Mouse (Mus musculus): ENCODE measurements around the gene Cyp4f16.
"Not testable (repeated sequence)": the region's sequence is repeated elsewhere in the genome, so short reads cannot be mapped to it uniquely, and the experiment has no call there.

Gene Cyp4f16

DNA sequence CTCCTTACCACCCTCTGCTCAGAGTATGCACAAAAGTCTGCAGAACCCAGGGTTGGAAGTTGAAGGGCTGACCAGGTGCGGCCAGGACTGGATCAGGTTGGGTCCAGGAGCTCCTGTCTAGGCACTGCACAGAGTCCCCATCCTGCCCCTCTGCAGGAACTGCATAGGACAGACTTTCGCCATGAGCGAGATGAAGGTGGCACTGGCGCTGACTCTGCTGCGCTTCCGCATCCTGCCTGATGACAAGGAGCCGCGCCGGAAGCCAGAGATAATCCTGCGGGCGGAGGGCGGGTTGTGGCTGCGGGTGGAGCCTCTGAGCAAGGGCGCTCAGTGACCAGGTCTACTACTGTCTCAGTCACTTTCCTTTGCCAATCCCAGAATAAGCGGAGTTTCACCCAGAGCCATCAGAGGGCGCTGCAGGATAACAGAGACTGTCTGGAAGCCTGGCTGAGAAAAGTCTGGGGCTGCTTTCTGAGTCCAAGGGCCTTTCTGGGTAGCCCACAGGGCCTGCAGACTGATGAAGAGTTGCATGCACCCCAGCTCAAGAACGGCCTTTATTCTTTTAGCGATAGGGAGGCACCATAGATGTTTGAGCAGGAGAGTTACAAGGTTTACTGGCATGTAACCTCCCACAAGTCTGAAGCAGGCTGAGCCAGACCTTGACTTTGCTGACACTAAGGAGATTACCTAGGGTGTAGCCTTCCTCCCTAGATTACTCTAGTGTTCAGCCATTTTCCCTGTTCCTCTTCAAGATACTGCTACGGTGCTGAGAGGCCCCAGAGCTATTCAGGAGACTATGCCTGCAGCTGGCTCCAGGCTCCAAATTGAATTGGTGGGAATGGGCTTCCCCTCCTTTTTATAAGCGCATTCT lies 14.8 kb downstream of the Cyp4f16 start:
- peak; percentile 82 to 89 for DNase-seq (ENCODE audit: low spot score in 2 of 2)

DNA sequence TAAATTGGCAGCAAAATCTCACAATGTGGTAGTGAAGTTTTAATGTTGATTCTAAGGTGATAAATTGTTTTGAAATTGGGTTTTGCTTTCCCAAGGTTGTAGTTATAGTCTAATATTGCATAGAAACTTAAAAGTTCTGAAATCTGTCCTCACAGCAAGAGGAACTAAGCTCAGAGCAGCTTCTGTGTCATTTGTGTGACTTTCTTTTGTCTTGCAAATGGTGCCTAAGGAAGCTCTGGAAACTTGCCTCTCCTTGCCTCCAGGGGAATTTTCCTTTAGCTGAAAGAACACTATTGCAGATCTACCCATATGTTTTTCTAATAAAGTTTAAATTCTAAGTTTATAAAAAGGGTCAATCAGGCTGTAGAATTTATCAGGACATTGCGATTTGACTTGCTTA lies 16.7 kb downstream of the Cyp4f16 start:
- DNase-seq (ENCODE audit: low spot score in 2 of 2) = not testable (repeated sequence)

DNA sequence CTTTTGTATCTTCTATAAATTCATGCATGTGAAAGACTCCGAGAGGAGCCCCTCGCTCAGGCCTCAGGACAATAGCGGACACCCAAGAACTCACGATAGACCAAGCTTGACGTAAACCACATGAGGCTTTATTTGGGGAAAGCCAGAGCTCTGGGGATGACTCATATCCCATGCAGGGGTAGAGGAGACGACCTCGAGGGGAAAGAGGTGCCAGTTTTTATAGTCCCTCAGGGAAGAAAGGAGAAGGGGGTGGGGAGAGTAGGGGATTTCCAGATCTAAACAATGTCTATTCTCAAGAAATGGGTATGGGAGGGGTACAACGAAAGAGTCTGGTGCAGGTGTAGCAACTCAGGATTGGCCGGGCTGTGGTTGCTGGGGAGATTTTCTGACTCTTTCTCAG lies 18.0 kb downstream of the Cyp4f16 start:
- DNase-seq (ENCODE audit: low spot score in 2 of 2) = not testable (repeated sequence)

DNA sequence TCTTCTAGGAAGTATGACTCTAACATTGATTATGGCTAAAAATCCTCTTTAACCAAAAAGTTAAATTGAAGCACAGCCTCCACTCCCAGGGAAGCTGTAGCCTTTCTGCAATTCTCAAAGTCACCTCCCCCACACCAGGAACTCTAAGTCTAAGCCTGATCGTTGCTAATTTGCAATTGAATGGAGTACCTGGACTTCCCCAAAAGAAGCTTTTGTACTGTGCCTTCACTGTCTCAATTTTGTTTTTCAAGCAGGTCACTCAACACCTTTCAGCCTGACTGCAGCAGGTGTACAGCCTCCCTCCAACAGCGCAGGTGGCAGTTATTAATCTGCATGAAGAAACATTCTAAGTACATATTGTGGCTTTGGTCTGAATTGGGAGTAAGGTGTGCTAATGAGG lies 26.9 kb downstream of the Cyp4f16 start:
- DNase-seq (ENCODE audit: low spot score in 2 of 2) = not testable (repeated sequence)

DNA sequence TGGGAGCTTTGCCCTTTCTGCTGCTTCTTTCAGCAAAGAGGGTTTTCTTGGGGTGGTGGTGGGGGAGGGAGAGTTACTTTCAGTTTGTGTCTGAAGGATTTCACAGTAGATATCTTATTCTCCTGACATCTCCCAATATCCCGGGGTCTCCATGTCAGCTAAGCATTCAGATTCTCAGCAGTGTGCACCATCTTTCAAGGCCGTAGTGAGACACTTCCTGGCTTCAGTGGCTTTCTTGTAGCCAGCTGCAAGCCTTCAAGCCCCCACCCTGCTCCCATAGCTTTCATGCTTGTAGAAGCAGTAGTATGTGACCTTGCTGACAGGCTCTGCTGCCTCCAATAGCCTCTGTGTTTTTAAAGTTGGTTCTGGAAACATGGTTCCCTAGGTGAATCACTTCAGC lies 36.9 kb downstream of the Cyp4f16 start:
- not testable (repeated sequence) for DNase-seq (ENCODE audit: low spot score in 2 of 2)

DNA sequence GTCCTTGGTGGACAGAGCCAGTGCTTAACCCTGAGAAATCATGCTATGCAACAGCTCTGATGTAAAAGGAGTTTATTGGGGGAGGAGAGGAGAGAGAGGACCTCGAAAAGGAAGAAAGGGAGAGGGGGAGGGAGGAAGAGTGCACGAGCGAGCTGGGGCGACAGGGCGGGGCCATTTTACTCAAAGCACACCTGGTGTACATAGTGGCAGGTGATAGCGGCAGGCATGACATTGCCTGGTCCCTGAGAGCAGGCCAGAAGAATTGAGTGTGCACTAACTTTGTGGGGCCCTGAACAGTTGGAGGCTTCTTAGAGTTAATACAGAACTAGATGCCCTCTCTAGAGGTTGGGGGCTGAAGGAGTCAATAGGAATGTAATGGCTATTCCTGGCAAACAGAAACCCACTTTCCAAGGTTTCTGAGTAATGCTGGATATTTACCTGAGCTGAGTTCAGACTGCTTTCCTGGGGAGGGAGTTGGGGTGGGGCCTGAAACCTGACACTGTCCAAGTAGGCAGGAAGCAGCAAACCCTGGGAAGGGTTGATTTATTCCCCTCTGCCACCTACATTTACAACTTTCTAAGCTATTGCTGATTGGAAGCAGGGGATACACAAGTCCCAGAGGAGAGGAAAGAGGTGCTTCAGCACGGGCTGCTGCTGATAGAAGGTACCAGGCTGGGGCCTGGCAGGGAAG lies 41.3 kb downstream of the Cyp4f16 start:
- no peak for DNase-seq (ENCODE audit: low spot score in 2 of 2)

DNA sequence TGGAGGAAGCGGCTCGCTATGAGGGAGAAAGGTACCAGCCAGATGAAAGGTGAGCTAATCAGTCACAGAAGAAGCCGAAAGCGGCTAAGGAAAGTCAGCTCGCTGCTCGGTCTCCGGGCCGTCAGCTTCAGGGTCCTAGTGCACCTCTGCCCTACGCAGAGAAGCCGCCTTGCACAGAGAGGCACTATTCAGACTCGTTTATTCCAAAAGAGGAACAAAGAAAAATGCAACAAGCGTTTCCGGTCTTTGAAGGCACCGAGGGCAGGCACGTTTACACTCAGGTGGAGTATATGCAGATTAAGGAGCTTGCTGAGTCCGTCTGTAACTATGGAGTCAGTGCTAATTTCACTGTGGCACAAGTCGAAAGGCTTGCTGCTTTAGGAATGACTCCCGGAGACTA lies 60.1 kb downstream of the Cyp4f16 start:
- no peak for DNase-seq (ENCODE audit: low spot score in 2 of 2)

Measured in cerebellum, postnatal 4 days (tissue).